Comparison of ENCODE assay signal across 18 mouse cellular contexts in genomic region chr4:62823082-62823481, GRCm38 (mm10).
DNase-seq lines count a peak whose midpoint lies in the region; ATAC-seq lines count a peak whose summit lies in the region.
"Had no signal": no experiment of that assay in that cellular context is flagged by ENCODE, and none has a peak within 500 bp of the region (broad histone marks: within the 10 kb centered on the region; RNA-seq: fewer than 3 reads in every experiment).

No protein-coding gene starts in this region.

- no peak overlapping the region for H3K27ac ChIP-seq in hindbrain, embryonic 13.5 days
- no peak overlapping the region for H3K27ac ChIP-seq in hindbrain, embryonic 11.5 days (ENCODE audit: low read depth, low read length)
- H3K27ac ChIP-seq in neural tube, embryonic 12.5 days, result no peak overlapping the region; the same call in 1 of the 2 replicates
- peak overlapping the region; percentile 55 for H3K27ac ChIP-seq in neural tube, embryonic 13.5 days (replicated peaks)
- H3K27ac ChIP-seq: embryonic facial prominence, embryonic 12.5 days; forebrain, embryonic 10.5 days; heart, adult 2 months; heart, embryonic 13.5 days; left cerebral cortex, adult 2 months; liver, embryonic 13.5 days; midbrain, embryonic 12.5 days had no signal

- DNase-seq in hindbrain, embryonic 11.5 days (ENCODE audit: low spot score), result no peak
- no peak for DNase-seq in neural tube, embryonic 10.5 days (ENCODE audit: extremely low spot score, low spot score)
- no peak for DNase-seq in ovary, postnatal 14 days (ENCODE audit: low spot score)
- DNase-seq: cerebellum, adult 11-12 months; liver, embryonic 13.5 days had no signal

- no peaks in the 10 kb centered on the region for H3K9me3 ChIP-seq in hindbrain, embryonic 13.5 days
- H3K9me3 ChIP-seq in hindbrain, embryonic 11.5 days (ENCODE audit: control insufficient read depth, low read length), result no peaks in the 10 kb centered on the region
- no peaks in the 10 kb centered on the region for H3K9me3 ChIP-seq in neural tube, embryonic 12.5 days
- H3K9me3 ChIP-seq in neural tube, embryonic 13.5 days, result no peaks in the 10 kb centered on the region
- H3K9me3 ChIP-seq: embryonic facial prominence, embryonic 12.5 days; forebrain, embryonic 10.5 days; heart, embryonic 13.5 days; liver, embryonic 13.5 days; megakaryocyte, embryonic 14.5 days; midbrain, embryonic 12.5 days had no signal

- H3K4me1 ChIP-seq in hindbrain, embryonic 13.5 days (replicated peaks), result peaks cover 25% of the 10 kb centered on the region
- H3K4me1 ChIP-seq in hindbrain, embryonic 11.5 days (replicated peaks; ENCODE audit: control insufficient read depth, insufficient read depth, low read length), result no peaks in the 10 kb centered on the region
- peaks cover 14% of the 10 kb centered on the region for H3K4me1 ChIP-seq in neural tube, embryonic 12.5 days
- peaks cover 25% of the 10 kb centered on the region for H3K4me1 ChIP-seq in neural tube, embryonic 13.5 days (replicated peaks)
- H3K4me1 ChIP-seq: liver, embryonic 13.5 days; megakaryocyte, embryonic 14.5 days; midbrain, embryonic 12.5 days had no signal

- H3K9ac ChIP-seq in hindbrain, embryonic 13.5 days, result no peak overlapping the region
- H3K9ac ChIP-seq in hindbrain, embryonic 11.5 days (ENCODE audit: low read depth, low read length), result no peak overlapping the region
- no peak overlapping the region for H3K9ac ChIP-seq in neural tube, embryonic 12.5 days
- H3K9ac ChIP-seq in neural tube, embryonic 13.5 days, result no peak overlapping the region
- H3K9ac ChIP-seq: embryonic facial prominence, embryonic 12.5 days; forebrain, postnatal 0 days; heart, embryonic 13.5 days; liver, embryonic 13.5 days; midbrain, embryonic 12.5 days had no signal

- no peaks in the 10 kb centered on the region for H3K27me3 ChIP-seq in hindbrain, embryonic 13.5 days
- no peaks in the 10 kb centered on the region for H3K27me3 ChIP-seq in hindbrain, embryonic 11.5 days (ENCODE audit: control insufficient read depth, insufficient read depth, low read length)
- 0 out of 2 replicates have a peak, but pooled peaks cover 3% of the 10 kb centered on the region for H3K27me3 ChIP-seq in neural tube, embryonic 12.5 days (replicated peaks)
- H3K27me3 ChIP-seq in neural tube, embryonic 13.5 days, result no peaks in the 10 kb centered on the region
- H3K27me3 ChIP-seq: embryonic facial prominence, embryonic 12.5 days; liver, embryonic 13.5 days; midbrain, embryonic 12.5 days had no signal

- ATAC-seq in hindbrain, embryonic 13.5 days (ENCODE audit: low FRiP score), result peak; percentile 36; the same call in 1 of the 2 replicates
- no peak for ATAC-seq in hindbrain, embryonic 11.5 days (ENCODE audit: low FRiP score)
- ATAC-seq in neural tube, embryonic 12.5 days (ENCODE audit: low FRiP score, low read depth), result 0 out of 2 replicates have a peak, but pooled peaks have one; percentile 17
- peak; percentile 54 for ATAC-seq in neural tube, embryonic 13.5 days (ENCODE audit: low read depth)
- ATAC-seq: forebrain, postnatal 0 days; intestine, postnatal 0 days; lung, postnatal 0 days had no signal

- 72% methylated on average over 7 of the region's 7 CpGs for WGBS in hindbrain, embryonic 13.5 days
- WGBS in hindbrain, embryonic 11.5 days, result 79% methylated on average over 7 of the region's 7 CpGs
- WGBS in neural tube, embryonic 12.5 days, result 52% methylated on average over 7 of the region's 7 CpGs
- WGBS in neural tube, embryonic 13.5 days, result 48% methylated on average over 7 of the region's 7 CpGs

- no peak overlapping the region for H3K4me2 ChIP-seq in hindbrain, embryonic 13.5 days
- no peak overlapping the region for H3K4me2 ChIP-seq in hindbrain, embryonic 11.5 days (replicated peaks; ENCODE audit: low read depth, low read length)
- no peak overlapping the region for H3K4me2 ChIP-seq in neural tube, embryonic 12.5 days (replicated peaks)
- H3K4me2 ChIP-seq in neural tube, embryonic 13.5 days, result no peak overlapping the region
- H3K4me2 ChIP-seq: embryonic facial prominence, embryonic 12.5 days; heart, embryonic 13.5 days; liver, embryonic 13.5 days; midbrain, embryonic 12.5 days had no signal

- no peak overlapping the region for H3K4me3 ChIP-seq in hindbrain, embryonic 13.5 days
- H3K4me3 ChIP-seq in hindbrain, embryonic 11.5 days (ENCODE audit: low read depth, low read length), result no peak overlapping the region
- no peak overlapping the region for H3K4me3 ChIP-seq in neural tube, embryonic 12.5 days
- H3K4me3 ChIP-seq in neural tube, embryonic 13.5 days, result no peak overlapping the region
- H3K4me3 ChIP-seq: embryonic facial prominence, embryonic 12.5 days; forebrain, embryonic 10.5 days; heart, adult 2 months; heart, embryonic 13.5 days; left cerebral cortex, adult 2 months; liver, embryonic 13.5 days; megakaryocyte, embryonic 14.5 days; midbrain, embryonic 12.5 days had no signal

- no peaks in the 10 kb centered on the region for H3K36me3 ChIP-seq in hindbrain, embryonic 13.5 days
- H3K36me3 ChIP-seq in hindbrain, embryonic 11.5 days (ENCODE audit: control insufficient read depth, insufficient read depth, low read length), result no peaks in the 10 kb centered on the region
- H3K36me3 ChIP-seq in neural tube, embryonic 12.5 days, result no peaks in the 10 kb centered on the region
- H3K36me3 ChIP-seq in neural tube, embryonic 13.5 days, result no peaks in the 10 kb centered on the region
- H3K36me3 ChIP-seq: embryonic facial prominence, embryonic 12.5 days; forebrain, embryonic 10.5 days; heart, embryonic 13.5 days; liver, embryonic 13.5 days; midbrain, embryonic 12.5 days had no signal
